Mouse (Mus musculus) liver, postnatal 0 days (tissue): ENCODE measurements around the gene Gm10142. TPM values are rescaled to one million over a fixed set of nuclear protein-coding genes. Genes with fewer than 3 reads are reported as not detected.
A peak's percentile ranks its signal among the peaks of the same experiment; 100 is the strongest.

ENCODE experiments used
- ATAC-seq: fragments of 200-750 bp; cut with Nextera tagmentation; 2 replicates; pipeline ENCODE4 v1.8.0; 2017; ENCODE audit warnings: mild to moderate bottlenecking, moderate library complexity
- DNase-seq: peaks from one replicate; pipeline ENCODE4 v3.0.0-alpha.2; 2016
- H3K27ac ChIP-seq: fragments of 300-500 bp; sonication (generic); 2 replicates; pipeline ENCODE4 v1.5.1; 2014; ENCODE audit warnings: antibody characterized with exemption, moderate library complexity, mild to moderate bottlenecking, low read depth
- H3K27me3 ChIP-seq: fragments of 300-500 bp; sonication (generic); 2 replicates; pipeline ENCODE4 v1.6.1; 2014; ENCODE audit warnings: low read length, control low read depth, mixed read lengths; ENCODE audit not compliant: insufficient read depth
- H3K36me3 ChIP-seq: fragments of 300-500 bp; sonication (generic); replicated peaks from 2 replicates; pipeline ENCODE4 v1.6.1; 2014; ENCODE audit warnings: mild to moderate bottlenecking, control low read depth, low read length, moderate library complexity, mixed read lengths; ENCODE audit not compliant: insufficient read depth
- H3K4me1 ChIP-seq: fragments of 300-500 bp; sonication (generic); 2 replicates; pipeline ENCODE4 v1.6.1; 2014; ENCODE audit warnings: antibody characterized with exemption, mild to moderate bottlenecking, control low read depth; ENCODE audit not compliant: insufficient read depth
- H3K4me2 ChIP-seq: fragments of 300-500 bp; sonication (generic); 2 replicates; pipeline ENCODE4 v1.6.1; 2014; ENCODE audit warnings: low read depth, mild to moderate bottlenecking, low read length, moderate library complexity, mixed read lengths
- H3K4me3 ChIP-seq: fragments of 300-500 bp; sonication (generic); 2 replicates; pipeline ENCODE4 v1.5.1; 2014; ENCODE audit warnings: low read depth, low read length
- H3K9ac ChIP-seq: fragments of 300-500 bp; sonication (generic); replicated peaks from 2 replicates; pipeline ENCODE4 v1.6.1; 2014; ENCODE audit warnings: mild to moderate bottlenecking, moderate library complexity
- H3K9me3 ChIP-seq: fragments of 300-500 bp; sonication (generic); 2 replicates; pipeline ENCODE4 v1.6.1; 2016; ENCODE audit warnings: mild to moderate bottlenecking, control low read depth, low read length, mixed read lengths
- CTCF ChIP-seq: sonication (generic); IDR thresholded peaks from 2 replicates; pipeline ENCODE4 v1.5.1; 2016; ENCODE audit warnings: antibody characterized with exemption, low read depth
- EP300 ChIP-seq: IDR thresholded peaks from 2 replicates; pipeline ENCODE4 v1.6.1; 2016; ENCODE audit warnings: antibody characterized with exemption, low read depth, mild to moderate bottlenecking
- WGBS: fragments of 180-500 bp; shearing (Covaris S2); extraction: QIAGEN DNeasy Blood & Tissue Kit; methylation state at CpG from one replicate; pipeline ENCODE4 v1.1.7; 2014; ENCODE audit not compliant: insufficient replicate concordance; 5-methylcytosine and 5-hydroxymethylcytosine counted together
- polyA plus RNA-seq: library from polyadenylated mRNA; unstranded; fragments of >200 nt; fragmentation: Nextera tagmentation; extraction: Ambion mirVana; gene quantifications from 2 replicates; pipeline ENCODE4 v1.2.1, GENCODE M21; 2015

Gene Gm10142
- not detected in 2 replicates for polyA plus RNA-seq

DNA sequence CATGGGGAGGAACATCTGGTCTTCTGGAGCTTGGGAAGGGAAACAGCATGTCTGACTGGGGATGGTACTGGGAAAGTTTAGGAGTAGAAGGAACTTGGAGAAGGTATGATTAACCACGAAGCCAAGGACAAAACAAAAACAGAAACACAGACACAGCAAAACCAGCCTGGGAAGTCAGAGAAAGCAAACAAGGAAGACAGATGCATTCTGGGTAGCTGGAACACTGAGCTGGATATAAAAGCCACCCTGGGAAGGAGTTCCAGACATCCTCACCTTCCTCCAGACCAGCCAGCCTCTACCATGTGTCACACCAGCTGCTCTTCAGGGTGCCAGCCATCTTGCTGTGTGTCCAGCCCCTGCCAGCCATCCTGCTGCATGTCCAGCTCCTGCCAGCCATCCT lies at the start of gene Gm10142:
Gene Gm10142, plus strand, starts transcription at position 301 of the 400 bp plus-strand sequence.
- no peak within 1 kb of the TSS for H3K9ac ChIP-seq
- H3K9me3 ChIP-seq: no peaks in the 10 kb centered on the region
- DNase-seq: no peak
- no peak for ATAC-seq
- no peaks in the 10 kb centered on the region for H3K4me1 ChIP-seq
- H3K27ac ChIP-seq: no peak within 1 kb of the TSS
- WGBS: 77% methylated on average over 1 of the region's 1 CpGs
- no peak within 1 kb of the TSS for H3K4me3 ChIP-seq
- no peak within 1 kb of the TSS for H3K4me2 ChIP-seq
- no peaks in the 10 kb centered on the region for H3K27me3 ChIP-seq
- no peak for TF ChIP-seq EP300
- no peak for TF ChIP-seq CTCF
- no peaks in the 10 kb centered on the region for H3K36me3 ChIP-seq

DNA sequence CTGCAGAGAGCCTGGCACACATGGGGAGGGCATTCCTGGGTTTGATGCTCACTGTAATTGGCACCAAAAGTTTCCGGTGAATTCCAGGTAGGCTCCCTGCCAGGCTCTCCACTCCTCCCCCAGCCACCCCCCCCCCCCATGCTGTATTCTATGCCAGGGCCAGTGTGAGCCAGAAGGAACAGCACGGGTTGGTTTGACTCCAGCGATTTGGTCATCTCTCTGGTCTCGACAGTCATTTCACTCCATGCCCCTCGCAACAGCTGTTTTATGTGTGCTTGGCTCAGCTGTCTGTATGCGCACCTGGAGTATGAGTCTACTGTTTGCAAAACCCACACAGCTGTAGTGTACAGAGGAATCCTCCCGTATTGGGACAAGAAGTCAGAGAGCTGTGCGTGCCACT lies 49.3 kb upstream of the Gm10142 start:
- no peaks in the 10 kb centered on the region for H3K27me3 ChIP-seq
- no peak for ATAC-seq
- TF ChIP-seq EP300: no peak
- TF ChIP-seq CTCF: no peak
- no peak overlapping the region for H3K4me3 ChIP-seq
- no peaks in the 10 kb centered on the region for H3K36me3 ChIP-seq
- H3K9ac ChIP-seq: no peak overlapping the region
- 72% methylated on average over 8 of the region's 8 CpGs for WGBS
- no peak overlapping the region for H3K27ac ChIP-seq
- H3K4me1 ChIP-seq: no peaks in the 10 kb centered on the region
- H3K9me3 ChIP-seq: no peaks in the 10 kb centered on the region
- no peak for DNase-seq
- H3K4me2 ChIP-seq: no peak overlapping the region

DNA sequence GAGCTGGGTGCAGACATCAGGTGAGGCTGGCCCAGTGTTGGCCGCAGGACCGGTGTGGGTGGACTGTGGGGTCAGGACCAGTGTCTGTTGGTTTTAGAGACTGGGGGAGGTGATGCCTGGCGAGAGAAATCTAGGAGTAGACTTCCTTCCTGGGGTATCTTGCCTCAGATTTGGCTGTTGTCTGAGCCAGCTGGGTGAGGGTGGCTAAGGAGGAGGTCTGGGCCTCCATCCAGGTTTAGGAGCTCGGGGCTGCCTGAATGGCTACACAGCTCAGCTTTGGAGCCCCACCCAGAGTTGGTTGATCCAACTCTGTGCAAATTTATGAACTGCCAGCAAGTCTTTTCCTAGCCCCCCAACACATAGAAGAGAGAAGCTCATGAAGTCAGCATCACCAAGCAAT lies 48.2 kb upstream of the Gm10142 start:
- TF ChIP-seq CTCF: no peak
- TF ChIP-seq EP300: no peak
- no peak overlapping the region for H3K27ac ChIP-seq
- H3K36me3 ChIP-seq: no peaks in the 10 kb centered on the region
- no peak overlapping the region for H3K4me3 ChIP-seq
- H3K9ac ChIP-seq: no peak overlapping the region
- DNase-seq (no peak), ATAC-seq (no peak)
- H3K4me1 ChIP-seq: no peaks in the 10 kb centered on the region
- no peaks in the 10 kb centered on the region for H3K27me3 ChIP-seq
- WGBS: 62% methylated on average over 4 of the region's 4 CpGs
- no peaks in the 10 kb centered on the region for H3K9me3 ChIP-seq
- H3K4me2 ChIP-seq: no peak overlapping the region

- no peaks in the 10 kb centered on the region for H3K4me1 ChIP-seq
- H3K36me3 ChIP-seq: no peaks in the 10 kb centered on the region
- no peaks in the 10 kb centered on the region for H3K9me3 ChIP-seq
- no peaks in the 10 kb centered on the region for H3K27me3 ChIP-seq
- H3K9ac ChIP-seq: no peak overlapping the region
- DNase-seq: no peak
- TF ChIP-seq CTCF (no peak), EP300 (no peak)
- no peak overlapping the region for H3K4me2 ChIP-seq
- 83% methylated on average over 4 of the region's 4 CpGs for WGBS
- no peak overlapping the region for H3K4me3 ChIP-seq
- no peak for ATAC-seq
- H3K27ac ChIP-seq: no peak overlapping the region
Measured at GRCm38 (mm10) chr10:77670710-77671109, 44.9 kb upstream of the Gm10142 start.

- H3K4me1 ChIP-seq: no peaks in the 10 kb centered on the region
- no peak overlapping the region for H3K27ac ChIP-seq
- peak; percentile 77 for ATAC-seq
- TF ChIP-seq EP300: peak; percentile 61
- no peak for TF ChIP-seq CTCF
- WGBS: 21% methylated on average over 4 of the region's 4 CpGs
- DNase-seq: no peak
- H3K36me3 ChIP-seq: no peaks in the 10 kb centered on the region
- no peaks in the 10 kb centered on the region for H3K9me3 ChIP-seq
- H3K4me2 ChIP-seq: no peak overlapping the region
- peaks cover 4% of the 10 kb centered on the region; the same call in 1 of the 2 replicates for H3K27me3 ChIP-seq
- no peak overlapping the region for H3K4me3 ChIP-seq
- no peak overlapping the region for H3K9ac ChIP-seq
Measured at GRCm38 (mm10) chr10:77671519-77671918, 44.1 kb upstream of the Gm10142 start.

GRCm38 (mm10) chr10:77673765-77674164 lies 41.8 kb upstream of the Gm10142 start:
- DNase-seq (no peak), ATAC-seq (peak; percentile 29)
- Histone ChIP-seq H3K4me2 (no peak overlapping the region), H3K9me3 (no peaks in the 10 kb centered on the region), H3K36me3 (no peaks in the 10 kb centered on the region), H3K27ac (no peak overlapping the region), H3K9ac (no peak overlapping the region), H3K4me1 (no peaks in the 10 kb centered on the region; the same call in 1 of the 2 replicates), H3K4me3 (no peak overlapping the region), H3K27me3 (peaks cover 24% of the 10 kb centered on the region)
- WGBS: 53% methylated on average over 13 of the region's 13 CpGs
- TF ChIP-seq EP300 (no peak), CTCF (no peak)

- Histone ChIP-seq H3K27me3 (peaks cover 32% of the 10 kb centered on the region), H3K4me1 (no peaks in the 10 kb centered on the region; the same call in 1 of the 2 replicates), H3K9ac (no peak overlapping the region), H3K4me2 (no peak overlapping the region), H3K4me3 (peak overlapping the region; percentile 9; the same call in 1 of the 2 replicates), H3K27ac (no peak overlapping the region), H3K9me3 (no peaks in the 10 kb centered on the region), H3K36me3 (no peaks in the 10 kb centered on the region)
- no peak for ATAC-seq
- no peak for DNase-seq
- TF ChIP-seq CTCF: no peak
- TF ChIP-seq EP300: no peak
- WGBS: under 1% methylated on average over 35 of the region's 35 CpGs
Measured at GRCm38 (mm10) chr10:77677562-77677961, 38.0 kb upstream of the Gm10142 start.
